Mouse (Mus musculus): ENCODE data around the gene 9430097D07Rik.

The 9430097D07Rik gene

GRCm38 (mm10) chr2:32597248-32597647, 21.8 kb upstream of the 9430097D07Rik start:
- no peak for DNase-seq (ENCODE audit: low spot score in 2 of 2)

GRCm38 (mm10) chr2:32596725-32597124, 21.2 kb upstream of the 9430097D07Rik start:
- DNase-seq (ENCODE audit: low spot score in 2 of 2) = no peak

DNA sequence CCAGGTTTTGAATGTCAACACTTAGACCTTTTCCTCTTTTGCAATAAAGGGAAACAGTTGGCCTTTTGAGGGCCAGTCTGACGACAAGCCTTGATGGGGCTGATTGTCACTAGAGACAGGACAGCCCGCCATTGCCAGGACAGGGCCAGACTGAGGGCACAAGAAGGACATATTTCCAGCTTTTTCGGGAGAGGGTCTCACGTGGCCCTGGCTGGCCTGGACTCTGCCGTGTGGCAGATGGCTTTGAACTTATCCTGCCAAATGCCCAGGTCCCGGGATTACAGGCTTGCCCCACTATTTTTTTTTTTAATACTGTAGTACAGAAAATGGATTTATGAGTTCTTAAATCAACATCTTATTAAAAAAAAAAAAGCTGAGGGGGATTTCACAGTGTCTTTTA, 15.8 kb upstream of the 9430097D07Rik start:
- no peak for DNase-seq (ENCODE audit: low spot score in 2 of 2)

DNA sequence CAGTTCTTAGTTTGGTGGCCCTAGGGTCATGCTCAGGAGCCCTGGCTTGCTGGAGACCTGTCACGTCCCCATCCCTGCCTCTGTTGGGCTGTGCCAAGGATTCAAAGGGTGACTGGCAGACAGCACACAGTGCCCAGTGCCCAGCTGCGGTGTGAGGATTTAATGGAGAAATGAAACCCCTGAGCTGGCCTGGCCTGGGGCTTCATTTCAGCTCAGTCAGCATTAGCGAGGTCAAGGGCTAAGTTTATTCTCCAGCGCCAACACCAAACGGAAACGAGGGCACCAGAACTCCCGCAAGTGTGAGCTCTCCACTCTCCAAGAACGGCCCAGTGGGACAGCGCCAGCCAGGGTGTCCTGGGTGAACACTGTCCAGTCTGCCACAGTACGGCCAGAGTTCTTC, 14.7 kb upstream of the 9430097D07Rik start:
- DNase-seq (ENCODE audit: low spot score in 2 of 2) = no peak

DNA sequence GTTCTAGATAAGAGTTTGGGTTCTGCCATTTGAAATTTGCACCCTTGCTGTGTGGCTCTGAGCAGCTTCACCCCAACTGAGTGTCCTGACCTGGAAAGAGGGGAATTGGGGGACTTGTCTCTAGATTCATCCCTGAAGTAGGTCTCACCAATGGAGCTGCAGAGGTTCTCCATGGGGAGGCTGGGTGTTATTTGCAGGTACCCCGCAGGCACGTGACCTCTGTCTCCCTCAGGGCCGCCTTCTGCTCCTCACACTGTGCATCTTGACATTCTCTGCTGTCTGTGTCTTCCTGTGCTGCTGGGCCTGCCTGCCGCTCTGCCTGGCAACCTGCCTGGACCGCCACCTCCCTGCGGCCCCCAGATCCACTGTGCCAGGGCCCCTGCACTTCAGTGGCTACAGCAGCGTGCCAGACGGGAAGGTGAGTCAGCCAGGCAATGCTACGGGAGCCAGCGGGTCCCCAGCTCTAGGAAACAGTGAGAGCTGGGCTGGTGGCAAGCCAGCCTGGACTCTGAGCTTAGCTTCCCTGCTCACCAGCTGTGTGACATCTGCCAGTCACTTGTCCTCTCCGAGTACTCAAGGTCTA, 13.8 kb upstream of the 9430097D07Rik start:
- no peak for DNase-seq (ENCODE audit: low spot score in 2 of 2)

- no peak for DNase-seq (ENCODE audit: low spot score in 2 of 2)
Observed at GRCm38 (mm10) chr2:32587731-32588321, 12.3 kb upstream of the 9430097D07Rik start.

DNA sequence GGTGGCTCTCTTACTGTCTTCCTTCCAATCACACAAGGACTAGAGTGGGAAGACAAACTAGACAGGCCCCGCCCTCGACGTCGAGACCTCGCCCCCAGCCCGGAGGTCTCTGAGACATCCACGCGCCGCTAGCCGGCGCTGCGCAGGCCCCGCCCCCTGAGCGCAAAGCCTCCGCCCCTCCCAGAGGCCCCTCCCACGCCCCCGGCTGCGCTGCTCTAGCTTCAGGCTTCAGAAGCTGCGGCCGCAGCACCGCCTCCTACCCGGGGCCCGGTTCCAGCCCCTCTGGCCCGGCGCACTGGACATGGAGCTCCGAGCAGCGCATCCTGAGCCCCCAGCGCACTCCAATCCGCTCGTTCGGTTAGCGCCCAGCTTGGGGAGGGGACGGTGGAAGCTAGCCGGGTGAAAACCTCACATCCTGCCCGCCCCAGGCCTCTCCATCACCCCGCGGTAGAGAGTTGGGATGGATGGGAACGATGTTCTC, 11.4 kb upstream of the 9430097D07Rik start, which contains the start of gene St6galnac4:
Gene St6galnac4 (plus strand): TSS at position 225 of the 481 bp plus-strand sequence.
- peak; percentile 88 for DNase-seq (ENCODE audit: low spot score in 2 of 2)

GRCm38 (mm10) chr2:32585149-32585714, 9.7 kb upstream of the 9430097D07Rik start:
- no peak for DNase-seq (ENCODE audit: low spot score in 2 of 2)

- DNase-seq (ENCODE audit: low spot score in 2 of 2) = peak in 1 of 2 experiments; percentile 78
Observed at GRCm38 (mm10) chr2:32582830-32583799, 7.6 kb upstream of the 9430097D07Rik start.

GRCm38 (mm10) chr2:32581450-32582095, 6.1 kb upstream of the 9430097D07Rik start:
- DNase-seq (ENCODE audit: low spot score in 2 of 2) = peak; percentile 69 to 73

- DNase-seq (ENCODE audit: low spot score in 2 of 2) = no peak
Observed at GRCm38 (mm10) chr2:32578146-32579046, 2.9 kb upstream of the 9430097D07Rik start.

GRCm38 (mm10) chr2:32576532-32576931, 1.0 kb upstream of the 9430097D07Rik start:
- DNase-seq (ENCODE audit: low spot score in 2 of 2) = no peak

DNA sequence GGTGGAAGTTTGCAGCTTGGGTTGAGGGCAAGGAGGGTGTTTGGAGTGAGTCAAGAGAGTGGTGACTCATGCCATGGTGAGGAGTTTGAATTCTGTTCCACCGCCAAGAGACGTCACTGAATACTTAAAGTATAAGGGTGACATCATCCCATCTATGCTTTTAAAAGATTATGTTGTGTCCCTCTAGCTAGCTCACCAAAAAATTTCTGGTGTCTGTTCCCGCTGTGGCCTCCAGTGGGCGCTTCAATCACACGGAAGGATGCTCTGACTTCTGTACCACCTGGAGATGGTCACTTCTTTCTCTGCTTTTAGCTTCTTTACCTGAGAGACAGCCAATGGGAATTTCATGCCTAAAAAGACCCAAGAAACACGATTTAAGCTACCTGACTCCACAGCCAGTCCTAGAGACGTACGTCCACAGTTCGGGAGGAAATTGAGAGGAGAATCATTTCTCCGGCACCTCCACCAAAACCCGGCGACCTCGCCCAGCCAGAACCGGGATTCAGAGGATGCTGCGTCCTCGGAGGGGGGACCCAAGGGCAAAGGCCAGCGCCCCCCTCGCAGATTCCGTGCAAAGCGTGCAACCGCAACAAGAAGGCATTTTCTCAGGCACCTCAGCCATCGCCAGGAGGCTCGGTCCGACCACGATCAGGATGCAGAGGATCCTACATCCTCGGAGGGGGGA, 441 bp downstream of the 9430097D07Rik start:
- DNase-seq (ENCODE audit: low spot score in 2 of 2) = peak in 1 of 2 experiments; percentile 64

- DNase-seq (ENCODE audit: low spot score in 2 of 2) = no peak
Observed at GRCm38 (mm10) chr2:32574497-32574896, 987 bp downstream of the 9430097D07Rik start, which contains the start of gene Pip5kl1. Gene Pip5kl1, plus strand, starts transcription at chr2:32574797.

- no peak for DNase-seq (ENCODE audit: low spot score in 2 of 2)
Observed at GRCm38 (mm10) chr2:32572196-32572595, 3.3 kb downstream of the 9430097D07Rik start.

- peak; percentile 89 to 90 for DNase-seq (ENCODE audit: low spot score in 2 of 2)
Observed at GRCm38 (mm10) chr2:32570698-32571494, 4.6 kb downstream of the 9430097D07Rik start, which contains the start of gene Dpm2. Gene Dpm2, plus strand, starts transcription at chr2:32570858.

DNA sequence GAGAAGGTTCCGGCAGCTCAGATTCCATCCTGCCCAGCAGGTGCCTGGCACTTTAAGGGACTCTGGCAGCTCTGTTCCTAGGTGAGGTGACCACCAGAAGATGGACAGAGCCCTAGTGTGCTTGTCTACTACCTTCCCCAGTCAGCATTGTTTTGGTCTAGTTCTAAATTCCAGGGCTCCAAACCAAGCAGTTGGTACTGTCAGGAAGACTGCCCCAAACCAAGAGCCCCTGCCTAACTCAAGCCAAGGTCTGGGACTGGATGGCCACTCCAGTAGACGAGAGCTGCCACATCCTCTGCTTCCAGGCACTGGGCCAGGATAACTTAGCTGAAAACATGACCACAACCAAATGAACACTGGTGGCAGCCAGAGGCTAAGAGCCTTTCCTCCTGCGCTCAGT, 6.5 kb downstream of the 9430097D07Rik start:
- DNase-seq (ENCODE audit: low spot score in 2 of 2) = no peak

DNA sequence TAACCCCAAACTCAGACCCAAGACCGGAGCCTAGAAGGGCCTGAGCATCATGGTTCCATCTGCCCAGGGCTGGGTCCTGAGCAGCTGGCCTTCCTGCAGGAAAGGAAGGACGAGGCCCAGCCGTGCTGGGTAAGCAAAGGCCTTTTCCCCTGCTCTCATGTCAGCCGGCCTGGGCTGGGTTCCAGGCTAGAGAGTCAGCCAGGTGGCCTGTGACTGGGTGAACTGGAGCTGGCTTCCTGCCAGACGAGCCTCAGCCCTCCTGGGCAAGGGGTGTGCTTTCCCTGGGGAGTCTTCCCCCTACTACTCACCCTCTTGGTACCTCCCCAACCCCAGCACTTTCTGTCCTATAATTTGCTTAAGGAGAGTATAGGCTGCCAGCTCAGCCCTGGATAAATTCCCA, 7.3 kb downstream of the 9430097D07Rik start:
- DNase-seq (ENCODE audit: low spot score in 2 of 2) = no peak

Data from frontal cortex, postnatal 10 days (tissue).